Mouse (Mus musculus) lung, embryonic 16.5 days (tissue): ENCODE data around the gene Synpo2. TPM values are rescaled to one million over a fixed set of nuclear protein-coding genes. Genes with fewer than 3 reads are reported as not detected.

ENCODE experiments used
- ATAC-seq: fragments of 200-750 bp; cut with Nextera tagmentation; 2 replicates; pipeline ENCODE4 v1.8.0; 2017; ENCODE audit warnings: low read depth, mild to moderate bottlenecking, moderate library complexity
- H3K27ac ChIP-seq: fragments of 300-500 bp; sonication (generic); 2 replicates; pipeline ENCODE4 v1.5.1; 2014; ENCODE audit warnings: mild to moderate bottlenecking, control low read depth, low read length
- H3K27me3 ChIP-seq: fragments of 300-500 bp; sonication (generic); 2 replicates; pipeline ENCODE4 v1.6.1; 2014; ENCODE audit warnings: low read depth, low read length, mixed read lengths; ENCODE audit not compliant: control insufficient read depth, insufficient read depth
- H3K36me3 ChIP-seq: fragments of 300-500 bp; sonication (generic); 2 replicates; pipeline ENCODE4 v1.6.1; 2014; ENCODE audit warnings: low read length; ENCODE audit not compliant: control insufficient read depth, insufficient read depth
- H3K4me1 ChIP-seq: fragments of 300-500 bp; sonication (generic); replicated peaks from 2 replicates; pipeline ENCODE4 v1.6.1; 2014; ENCODE audit warnings: low read length, mixed read lengths; ENCODE audit not compliant: control insufficient read depth, insufficient read depth
- H3K4me2 ChIP-seq: fragments of 300-500 bp; sonication (generic); 2 replicates; pipeline ENCODE4 v1.6.1; 2014; ENCODE audit warnings: low read depth, low read length, control low read depth
- H3K4me3 ChIP-seq: fragments of 300-500 bp; sonication (generic); 2 replicates; pipeline ENCODE4 v1.5.1; 2014; ENCODE audit warnings: mild to moderate bottlenecking, low read length, control low read depth
- H3K9ac ChIP-seq: fragments of 300-500 bp; sonication (generic); 2 replicates; pipeline ENCODE4 v1.6.1; 2014; ENCODE audit warnings: low read length, control low read depth
- H3K9me3 ChIP-seq: fragments of 300-500 bp; sonication (generic); 2 replicates; pipeline ENCODE4 v1.6.1; 2016; ENCODE audit warnings: low read length; ENCODE audit not compliant: control insufficient read depth
- WGBS: fragments of 180-500 bp; shearing (Covaris S2); extraction: QIAGEN DNeasy Blood & Tissue Kit; methylation state at CpG from one replicate; pipeline ENCODE4 v1.1.7; 2014; 5-methylcytosine and 5-hydroxymethylcytosine counted together
- polyA plus RNA-seq: library from polyadenylated mRNA; unstranded; fragments of >200 nt; fragmentation: Nextera tagmentation; extraction: Ambion mirVana; gene quantifications from 2 replicates; pipeline ENCODE4 v1.2.1, GENCODE M21; 2015

Synpo2 gene
- polyA plus RNA-seq, 1 experiment from 2014 or later, result 12.1 TPM

DNA sequence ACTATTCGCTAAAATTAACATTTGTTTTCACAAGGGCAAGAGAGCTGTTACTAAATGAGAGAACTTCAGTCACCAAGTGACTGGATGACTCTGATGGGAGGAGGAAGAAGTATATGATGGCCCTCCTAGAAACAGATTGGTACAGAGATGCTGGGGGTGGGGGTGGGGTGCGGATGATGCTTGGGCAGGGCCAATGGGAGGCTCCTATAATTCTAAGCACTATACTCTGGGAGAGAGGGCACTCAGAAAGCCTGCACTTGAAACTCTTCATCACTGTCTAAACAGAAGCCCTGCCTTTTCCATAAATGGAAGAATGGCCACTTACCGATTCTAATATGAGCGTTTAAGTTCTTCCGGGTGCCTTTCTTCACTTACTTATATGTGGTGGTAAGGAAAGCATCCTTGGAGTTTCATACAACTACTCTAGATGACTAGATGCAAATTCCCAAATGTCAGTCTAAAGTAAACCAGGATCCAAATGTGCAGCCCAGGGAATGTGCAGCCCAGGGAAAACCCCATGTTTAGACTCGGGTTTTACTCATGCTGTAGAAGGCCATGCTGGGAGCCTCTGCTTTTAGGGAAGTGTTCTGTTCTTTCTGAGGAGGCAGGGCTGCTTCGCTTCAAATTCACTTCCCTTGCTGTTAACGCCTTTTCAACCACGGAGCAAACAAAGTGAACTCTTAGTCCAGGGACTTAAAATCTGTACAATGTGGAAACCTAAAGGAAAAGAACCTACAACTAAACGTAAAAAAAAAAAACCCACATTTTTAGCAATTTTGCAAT lies 86.4 kb downstream of the Synpo2 start:
- no peaks in the 10 kb centered on the region for H3K27me3 ChIP-seq
- H3K9me3 ChIP-seq, result no peaks in the 10 kb centered on the region
- H3K4me3 ChIP-seq, result no peak overlapping the region
- no peak for ATAC-seq
- H3K4me2 ChIP-seq, result no peak overlapping the region
- 0 out of 2 replicates have a peak, but pooled peaks cover 3% of the 10 kb centered on the region for H3K4me1 ChIP-seq
- no peak overlapping the region for H3K9ac ChIP-seq
- no peak overlapping the region for H3K27ac ChIP-seq
- 51% methylated on average over 10 of the region's 10 CpGs for WGBS
- no peaks in the 10 kb centered on the region for H3K36me3 ChIP-seq

DNA sequence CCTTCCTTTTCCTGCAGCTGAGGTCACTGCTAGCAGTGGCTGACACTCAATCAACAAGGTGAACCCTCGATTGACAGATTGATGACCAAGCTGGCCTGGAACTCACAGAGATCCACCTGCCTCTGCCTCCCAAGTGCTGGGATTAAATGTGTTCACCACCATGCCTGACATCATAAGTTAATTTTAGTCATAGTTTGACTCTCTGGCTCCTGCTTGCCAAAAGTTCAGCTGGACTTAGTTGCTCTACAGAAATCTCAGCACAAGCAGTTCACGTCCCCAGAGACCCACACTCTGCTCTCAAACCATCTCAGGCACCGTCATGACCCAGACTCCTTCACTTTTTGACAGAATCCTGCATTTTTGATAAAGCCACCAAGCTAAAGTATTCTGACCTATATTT lies 87.3 kb downstream of the Synpo2 start:
- no peaks in the 10 kb centered on the region for H3K27me3 ChIP-seq
- H3K4me3 ChIP-seq, result no peak overlapping the region
- H3K27ac ChIP-seq, result no peak overlapping the region
- H3K4me2 ChIP-seq, result no peak overlapping the region
- no peaks in the 10 kb centered on the region for H3K9me3 ChIP-seq
- no peaks in the 10 kb centered on the region for H3K36me3 ChIP-seq
- 0 out of 2 replicates have a peak, but pooled peaks cover 3% of the 10 kb centered on the region for H3K4me1 ChIP-seq
- ATAC-seq, result no peak
- H3K9ac ChIP-seq, result no peak overlapping the region
- 81% methylated on average over 3 of the region's 3 CpGs for WGBS

DNA sequence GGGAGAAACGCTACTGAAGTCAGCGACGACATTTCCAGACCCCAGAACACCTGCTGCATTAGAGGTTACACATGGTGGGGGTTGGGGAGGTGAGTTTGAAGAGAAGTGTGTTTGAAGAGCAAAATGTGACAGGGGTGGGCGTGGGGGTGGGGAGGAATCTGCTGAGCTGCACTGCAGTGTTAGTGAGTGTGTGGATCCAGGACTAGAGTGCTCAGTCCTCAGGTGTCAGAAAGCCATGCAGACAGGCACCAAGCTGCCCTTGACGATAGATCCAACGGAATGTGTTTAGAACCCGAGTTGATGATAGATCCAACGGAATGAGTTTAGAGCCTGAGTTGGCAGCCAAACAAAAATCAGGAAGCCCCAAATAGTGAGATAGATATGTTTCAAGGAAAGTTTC lies 89.4 kb downstream of the Synpo2 start:
- no peaks in the 10 kb centered on the region for H3K27me3 ChIP-seq
- ATAC-seq, result 0 out of 2 replicates have a peak, but pooled peaks have one; percentile 26
- H3K9me3 ChIP-seq, result no peaks in the 10 kb centered on the region
- no peak overlapping the region for H3K27ac ChIP-seq
- H3K4me2 ChIP-seq, result no peak overlapping the region
- H3K9ac ChIP-seq, result no peak overlapping the region
- WGBS, result 32% methylated on average over 8 of the region's 8 CpGs
- H3K36me3 ChIP-seq, result no peaks in the 10 kb centered on the region
- no peak overlapping the region for H3K4me3 ChIP-seq
- 0 out of 2 replicates have a peak, but pooled peaks cover 3% of the 10 kb centered on the region for H3K4me1 ChIP-seq

DNA sequence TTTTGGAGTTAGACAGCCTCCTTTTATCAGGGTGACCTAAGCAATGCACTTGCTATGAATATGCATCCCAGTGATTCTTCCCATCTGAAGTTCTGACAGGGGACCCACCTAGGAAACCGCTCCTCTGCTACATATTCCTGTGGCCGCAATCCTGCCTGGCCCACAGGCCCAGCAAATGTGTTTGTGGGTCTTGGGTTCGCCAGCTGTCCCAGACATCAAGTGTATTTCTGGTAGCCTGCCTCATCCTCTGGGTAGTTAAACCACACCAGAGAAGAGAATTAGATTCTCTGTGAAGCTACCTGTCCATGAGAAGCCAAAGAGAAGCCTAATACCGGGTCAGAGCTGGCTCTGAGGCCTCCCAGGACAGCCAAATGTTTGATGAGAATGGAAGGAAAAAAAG lies 90.0 kb downstream of the Synpo2 start:
- Histone ChIP-seq H3K36me3 (no peaks in the 10 kb centered on the region), H3K4me1 (0 out of 2 replicates have a peak, but pooled peaks cover 3% of the 10 kb centered on the region), H3K27ac (no peak overlapping the region), H3K9me3 (no peaks in the 10 kb centered on the region), H3K9ac (no peak overlapping the region), H3K27me3 (no peaks in the 10 kb centered on the region), H3K4me2 (no peak overlapping the region), H3K4me3 (no peak overlapping the region)
- ATAC-seq, result no peak
- 81% methylated on average over 4 of the region's 4 CpGs for WGBS

DNA sequence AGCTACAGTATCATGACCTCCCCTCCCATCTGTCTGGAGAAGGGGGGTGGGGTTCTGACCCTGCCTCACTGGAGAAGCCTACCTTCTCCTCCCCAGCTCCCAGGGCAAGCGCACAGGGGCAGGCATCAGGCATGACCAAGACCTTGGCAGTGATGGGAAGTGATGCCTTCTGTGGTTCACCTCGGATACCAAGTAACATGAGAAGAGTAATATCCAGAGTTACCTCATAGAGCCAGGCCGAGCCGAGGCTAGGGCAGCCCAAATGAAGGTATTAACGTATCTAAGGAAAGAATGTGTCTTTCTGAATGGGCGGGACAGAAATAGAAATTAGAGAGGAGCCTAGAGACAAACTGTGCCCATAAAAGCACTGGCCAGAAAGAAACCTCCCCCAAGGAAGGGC lies 92.5 kb downstream of the Synpo2 start:
- H3K36me3 ChIP-seq, result no peaks in the 10 kb centered on the region
- ATAC-seq, result no peak
- H3K4me3 ChIP-seq, result no peak overlapping the region
- H3K27me3 ChIP-seq, result no peaks in the 10 kb centered on the region
- 83% methylated on average over 6 of the region's 6 CpGs for WGBS
- no peak overlapping the region for H3K4me2 ChIP-seq
- no peaks in the 10 kb centered on the region for H3K9me3 ChIP-seq
- H3K27ac ChIP-seq, result no peak overlapping the region
- H3K9ac ChIP-seq, result no peak overlapping the region
- peaks cover 11% of the 10 kb centered on the region for H3K4me1 ChIP-seq

DNA sequence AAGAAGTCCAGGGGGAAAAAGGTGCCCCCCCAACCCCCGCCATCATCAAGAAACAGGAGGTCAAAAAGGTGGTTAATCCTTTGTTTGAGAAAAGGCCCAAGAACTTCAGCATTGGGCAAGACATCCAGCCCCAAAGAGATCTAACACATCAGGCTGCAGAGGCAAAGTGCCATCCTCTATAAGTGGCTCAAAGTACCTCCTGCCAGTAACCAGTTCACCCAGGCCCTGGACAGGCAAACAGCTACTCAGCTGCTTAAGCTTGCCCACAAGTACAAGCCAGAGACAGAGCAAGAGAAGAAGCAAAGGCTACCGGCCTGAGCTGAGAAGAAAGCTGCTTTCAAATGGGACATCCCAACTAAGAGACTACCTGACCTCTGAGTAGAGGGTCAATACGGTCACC lies 93.7 kb downstream of the Synpo2 start:
- H3K27ac ChIP-seq, result no peak overlapping the region
- no peak overlapping the region for H3K4me3 ChIP-seq
- no peaks in the 10 kb centered on the region for H3K36me3 ChIP-seq
- 65% methylated on average over 3 of the region's 3 CpGs for WGBS
- no peak overlapping the region for H3K4me2 ChIP-seq
- H3K27me3 ChIP-seq, result no peaks in the 10 kb centered on the region
- H3K9ac ChIP-seq, result no peak overlapping the region
- peaks cover 16% of the 10 kb centered on the region for H3K4me1 ChIP-seq
- ATAC-seq, result no peak
- no peaks in the 10 kb centered on the region for H3K9me3 ChIP-seq

DNA sequence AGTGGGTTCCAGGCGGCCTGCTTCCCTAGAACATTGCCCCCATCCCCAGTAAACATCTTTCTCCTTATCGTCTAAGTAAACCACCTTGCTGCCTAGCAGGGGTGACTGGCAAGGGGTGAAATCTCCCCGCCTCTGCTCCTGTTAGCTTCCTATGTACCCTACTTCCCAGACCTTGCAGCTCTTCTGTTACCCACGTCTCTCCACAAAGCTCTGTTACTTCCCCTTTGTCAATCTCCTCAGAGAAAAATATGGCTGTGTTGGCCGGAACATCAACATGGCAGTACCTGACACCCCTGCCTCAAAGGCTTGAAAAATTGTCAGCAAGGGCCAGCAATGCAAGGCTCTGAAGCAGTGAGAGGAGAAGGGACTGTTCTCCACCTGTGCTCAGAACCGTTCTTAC lies 94.9 kb downstream of the Synpo2 start:
- peaks cover 16% of the 10 kb centered on the region for H3K4me1 ChIP-seq
- no peak overlapping the region for H3K9ac ChIP-seq
- no peaks in the 10 kb centered on the region for H3K27me3 ChIP-seq
- no peaks in the 10 kb centered on the region for H3K36me3 ChIP-seq
- no peak overlapping the region for H3K4me3 ChIP-seq
- H3K27ac ChIP-seq, result no peak overlapping the region
- H3K4me2 ChIP-seq, result no peak overlapping the region
- no peaks in the 10 kb centered on the region for H3K9me3 ChIP-seq
- no peak for ATAC-seq
- 72% methylated on average over 6 of the region's 6 CpGs for WGBS

DNA sequence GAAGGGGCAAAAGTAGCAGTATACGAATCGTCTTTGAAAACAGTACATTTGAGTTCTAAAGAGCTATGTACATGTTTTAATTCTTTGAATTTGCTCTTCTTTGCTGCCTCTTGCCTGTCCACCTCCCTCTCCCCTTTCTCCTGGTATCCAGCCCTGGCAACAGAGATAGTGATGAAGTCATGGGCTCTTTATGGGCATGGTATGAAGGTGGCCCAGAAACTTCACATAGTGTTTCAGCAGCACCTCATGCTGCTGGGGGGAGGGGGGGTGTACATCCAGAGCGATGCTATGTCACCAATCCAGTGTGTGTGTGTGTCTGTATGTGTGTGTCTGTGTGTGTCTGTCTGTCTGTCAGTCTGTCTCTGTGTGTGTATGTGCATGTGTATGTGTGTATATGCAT lies 95.8 kb downstream of the Synpo2 start:
- Histone ChIP-seq H3K4me2 (no peak overlapping the region), H3K27ac (no peak overlapping the region), H3K4me3 (no peak overlapping the region), H3K4me1 (peaks cover 16% of the 10 kb centered on the region), H3K9ac (no peak overlapping the region), H3K36me3 (no peaks in the 10 kb centered on the region), H3K27me3 (no peaks in the 10 kb centered on the region), H3K9me3 (no peaks in the 10 kb centered on the region)
- ATAC-seq, result no peak
- 87% methylated on average over 3 of the region's 3 CpGs for WGBS

DNA sequence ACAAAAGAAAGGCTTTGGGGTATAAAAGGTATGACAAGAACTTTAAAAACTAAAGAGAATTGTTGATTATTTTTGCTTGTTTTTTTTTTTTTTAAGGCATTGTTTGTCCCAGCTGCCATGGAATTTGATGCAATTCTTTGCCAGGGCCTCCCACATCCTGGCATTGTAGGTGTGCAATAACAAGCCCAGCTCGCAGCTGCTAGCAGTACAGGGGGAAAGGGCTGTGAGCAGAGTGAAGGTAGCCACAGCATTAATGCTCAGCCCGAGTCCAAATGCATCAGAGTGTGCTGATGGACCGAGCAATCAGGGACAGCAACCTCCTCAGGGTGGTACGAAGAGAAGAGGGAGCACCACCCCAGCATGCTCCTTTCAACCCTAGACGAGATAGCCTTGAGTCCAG lies 96.3 kb downstream of the Synpo2 start:
- H3K9ac ChIP-seq, result no peak overlapping the region
- 57% methylated on average over 5 of the region's 5 CpGs for WGBS
- H3K4me1 ChIP-seq, result peaks cover 16% of the 10 kb centered on the region
- H3K4me2 ChIP-seq, result no peak overlapping the region
- no peaks in the 10 kb centered on the region for H3K27me3 ChIP-seq
- ATAC-seq, result no peak
- no peaks in the 10 kb centered on the region for H3K9me3 ChIP-seq
- no peak overlapping the region for H3K4me3 ChIP-seq
- H3K36me3 ChIP-seq, result no peaks in the 10 kb centered on the region
- peak overlapping the region; percentile 69; the same call in 1 of the 2 replicates for H3K27ac ChIP-seq
